Mouse (Mus musculus): ENCODE results near the gene Krtap9-5. TPM values are rescaled to one million over a fixed set of nuclear protein-coding genes. Genes with fewer than 3 reads are reported as not detected.

Gene Krtap9-5
- polyA plus RNA-seq (2012; rRNA removed), result not detected in 2 replicates

- Histone ChIP-seq H3K4me3 (ENCODE audit: control insufficient read depth, low read depth, low read length) (no peak within 1 kb of the TSS), H3K36me3 (ENCODE audit: control insufficient read depth, insufficient read depth, low read length) (no peaks in the 10 kb centered on the region), H3K27me3 (ENCODE audit: control insufficient read depth, insufficient read depth, low read length) (no peaks in the 10 kb centered on the region), H3K27ac (ENCODE audit: control insufficient read depth, insufficient read depth, low read depth, low read length) (no peak within 1 kb of the TSS), H3K4me1 (ENCODE audit: control insufficient read depth, insufficient read depth, low read length) (no peaks in the 10 kb centered on the region)
- no peak for TF ChIP-seq POLR2A (IDR thresholded peaks at IDR 0.05; ENCODE audit: control insufficient read depth, low read depth, low read length)
- no peak for TF ChIP-seq CTCF (IDR thresholded peaks at IDR 0.05; ENCODE audit: control insufficient read depth, insufficient read depth, insufficient replicate concordance, low read depth, low read length)
Observed at GRCm38 (mm10) chr11:99948175-99948574, at the start of gene Krtap9-5. Gene Krtap9-5, plus strand, starts transcription at chr11:99948475.

- Histone ChIP-seq H3K27me3 (ENCODE audit: control insufficient read depth, insufficient read depth, low read length) (no peaks in the 10 kb centered on the region), H3K36me3 (ENCODE audit: control insufficient read depth, insufficient read depth, low read length) (no peaks in the 10 kb centered on the region), H3K4me3 (ENCODE audit: control insufficient read depth, low read depth, low read length) (no peak within 1 kb of the TSS), H3K27ac (ENCODE audit: control insufficient read depth, insufficient read depth, low read depth, low read length) (no peak within 1 kb of the TSS), H3K4me1 (ENCODE audit: control insufficient read depth, insufficient read depth, low read length) (no peaks in the 10 kb centered on the region)
- TF ChIP-seq CTCF (IDR thresholded peaks at IDR 0.05; ENCODE audit: control insufficient read depth, insufficient read depth, insufficient replicate concordance, low read depth, low read length) (no peak), POLR2A (IDR thresholded peaks at IDR 0.05; ENCODE audit: control insufficient read depth, low read depth, low read length) (no peak)
Observed at GRCm38 (mm10) chr11:99907620-99908019, 40.7 kb upstream of the Krtap9-5 start, which contains the start of gene Krtap31-1. Gene Krtap31-1, plus strand, starts transcription at chr11:99907920.

- no peaks in the 10 kb centered on the region for H3K27me3 ChIP-seq (ENCODE audit: control insufficient read depth, insufficient read depth, low read length)
- H3K36me3 ChIP-seq (ENCODE audit: control insufficient read depth, insufficient read depth, low read length), result no peaks in the 10 kb centered on the region
- H3K4me3 ChIP-seq (ENCODE audit: control insufficient read depth, low read depth, low read length), result peak within 1 kb of the TSS; percentile 30
- H3K27ac ChIP-seq (ENCODE audit: control insufficient read depth, insufficient read depth, low read depth, low read length), result no peak within 1 kb of the TSS
- H3K4me1 ChIP-seq (ENCODE audit: control insufficient read depth, insufficient read depth, low read length), result peaks cover 2% of the 10 kb centered on the region; the same call in 1 of the 2 replicates
- TF ChIP-seq POLR2A (IDR thresholded peaks at IDR 0.05; ENCODE audit: control insufficient read depth, low read depth, low read length) (no peak), CTCF (IDR thresholded peaks at IDR 0.05; ENCODE audit: control insufficient read depth, insufficient read depth, insufficient replicate concordance, low read depth, low read length) (no peak)
Observed at GRCm38 (mm10) chr11:99914451-99914850, 33.8 kb upstream of the Krtap9-5 start, which contains the start of gene Gm11565. Gene Gm11565, plus strand, starts transcription at chr11:99914751.

GRCm38 (mm10) chr11:99935991-99936390 lies 12.3 kb upstream of the Krtap9-5 start, which contains the start of gene Krtap31-2:
Gene Krtap31-2, plus strand, starts transcription at chr11:99936291.
- Histone ChIP-seq H3K4me3 (ENCODE audit: control insufficient read depth, low read depth, low read length) (no peak within 1 kb of the TSS), H3K36me3 (ENCODE audit: control insufficient read depth, insufficient read depth, low read length) (no peaks in the 10 kb centered on the region), H3K27me3 (ENCODE audit: control insufficient read depth, insufficient read depth, low read length) (no peaks in the 10 kb centered on the region), H3K4me1 (ENCODE audit: control insufficient read depth, insufficient read depth, low read length) (peaks cover 2% of the 10 kb centered on the region; the same call in 1 of the 2 replicates), H3K27ac (ENCODE audit: control insufficient read depth, insufficient read depth, low read depth, low read length) (no peak within 1 kb of the TSS)
- TF ChIP-seq CTCF (IDR thresholded peaks at IDR 0.05; ENCODE audit: control insufficient read depth, insufficient read depth, insufficient replicate concordance, low read depth, low read length) (no peak), POLR2A (IDR thresholded peaks at IDR 0.05; ENCODE audit: control insufficient read depth, low read depth, low read length) (no peak)

GRCm38 (mm10) chr11:99937751-99938264 lies 10.5 kb upstream of the Krtap9-5 start:
- Histone ChIP-seq H3K27ac (ENCODE audit: control insufficient read depth, insufficient read depth, low read depth, low read length) (no peak overlapping the region), H3K36me3 (ENCODE audit: control insufficient read depth, insufficient read depth, low read length) (no peaks in the 10 kb centered on the region), H3K27me3 (ENCODE audit: control insufficient read depth, insufficient read depth, low read length) (no peaks in the 10 kb centered on the region), H3K4me3 (ENCODE audit: control insufficient read depth, low read depth, low read length) (no peak overlapping the region), H3K4me1 (ENCODE audit: control insufficient read depth, insufficient read depth, low read length) (no peaks in the 10 kb centered on the region)
- TF ChIP-seq CTCF (IDR thresholded peaks at IDR 0.05; ENCODE audit: control insufficient read depth, insufficient read depth, insufficient replicate concordance, low read depth, low read length) (no peak), POLR2A (IDR thresholded peaks at IDR 0.05; ENCODE audit: control insufficient read depth, low read depth, low read length) (no peak)

GRCm38 (mm10) chr11:99964213-99964612 lies 15.9 kb downstream of the Krtap9-5 start:
- TF ChIP-seq POLR2A (IDR thresholded peaks at IDR 0.05; ENCODE audit: control insufficient read depth, low read depth, low read length), result no peak
- peak; percentile 27; the same call in 1 of the 2 replicates for TF ChIP-seq CTCF (IDR thresholded peaks at IDR 0.05; ENCODE audit: control insufficient read depth, insufficient read depth, insufficient replicate concordance, low read depth, low read length)
- H3K36me3 ChIP-seq (ENCODE audit: control insufficient read depth, insufficient read depth, low read length), result no peaks in the 10 kb centered on the region
- no peaks in the 10 kb centered on the region for H3K4me1 ChIP-seq (ENCODE audit: control insufficient read depth, insufficient read depth, low read length)
- no peak overlapping the region for H3K27ac ChIP-seq (ENCODE audit: control insufficient read depth, insufficient read depth, low read depth, low read length)
- no peaks in the 10 kb centered on the region for H3K27me3 ChIP-seq (ENCODE audit: control insufficient read depth, insufficient read depth, low read length)
- H3K4me3 ChIP-seq (ENCODE audit: control insufficient read depth, low read depth, low read length), result no peak overlapping the region

- TF ChIP-seq CTCF (IDR thresholded peaks at IDR 0.05; ENCODE audit: control insufficient read depth, insufficient read depth, insufficient replicate concordance, low read depth, low read length) (no peak), POLR2A (IDR thresholded peaks at IDR 0.05; ENCODE audit: control insufficient read depth, low read depth, low read length) (no peak)
- no peaks in the 10 kb centered on the region for H3K4me1 ChIP-seq (ENCODE audit: control insufficient read depth, insufficient read depth, low read length)
- H3K27me3 ChIP-seq (ENCODE audit: control insufficient read depth, insufficient read depth, low read length), result no peaks in the 10 kb centered on the region
- no peak overlapping the region for H3K4me3 ChIP-seq (ENCODE audit: control insufficient read depth, low read depth, low read length)
- no peaks in the 10 kb centered on the region for H3K36me3 ChIP-seq (ENCODE audit: control insufficient read depth, insufficient read depth, low read length)
- no peak overlapping the region for H3K27ac ChIP-seq (ENCODE audit: control insufficient read depth, insufficient read depth, low read depth, low read length)
Observed at GRCm38 (mm10) chr11:99965961-99966360, 17.7 kb downstream of the Krtap9-5 start.
